Mouse (Mus musculus) midbrain, embryonic 13.5 days (tissue): ENCODE measurements around the gene Ebf4. TPM values are rescaled to one million over a fixed set of nuclear protein-coding genes. Genes with fewer than 3 reads are reported as not detected.
"Not testable (repeated sequence)": the region's sequence is repeated elsewhere in the genome, so short reads cannot be mapped to it uniquely, and the experiment has no call there.

Experiments
- ATAC-seq: fragments of 200-750 bp; cut with Nextera tagmentation; 2 replicates; pipeline ENCODE4 v1.8.0; 2017; ENCODE audit warnings: mild to moderate bottlenecking, moderate TSS enrichment, moderate library complexity
- H3K27ac ChIP-seq: fragments of 300-500 bp; sonication (generic); 2 replicates; pipeline ENCODE4 v1.5.1; 2015; ENCODE audit warnings: inconsistent platforms, mild to moderate bottlenecking, moderate library complexity
- H3K27me3 ChIP-seq: fragments of 300-500 bp; sonication (generic); 2 replicates; pipeline ENCODE4 v1.6.1; 2015; ENCODE audit warnings: mild to moderate bottlenecking, inconsistent platforms
- H3K36me3 ChIP-seq: fragments of 300-500 bp; sonication (generic); 2 replicates; pipeline ENCODE4 v1.6.1; 2015; ENCODE audit warnings: mild to moderate bottlenecking, inconsistent platforms
- H3K4me1 ChIP-seq: fragments of 300-500 bp; sonication (generic); replicated peaks from 2 replicates; pipeline ENCODE4 v1.6.1; 2015; ENCODE audit warnings: inconsistent platforms
- H3K4me2 ChIP-seq: fragments of 300-500 bp; sonication (generic); replicated peaks from 2 replicates; pipeline ENCODE4 v1.6.1; 2015; ENCODE audit warnings: moderate library complexity, mild to moderate bottlenecking, inconsistent platforms
- H3K4me3 ChIP-seq: fragments of 300-500 bp; sonication (generic); replicated peaks from 2 replicates; pipeline ENCODE4 v1.5.1; 2015; ENCODE audit warnings: mild to moderate bottlenecking, inconsistent platforms
- H3K9ac ChIP-seq: fragments of 300-500 bp; sonication (generic); replicated peaks from 2 replicates; pipeline ENCODE4 v1.6.1; 2015; ENCODE audit warnings: mild to moderate bottlenecking, inconsistent platforms
- H3K9me3 ChIP-seq: fragments of 300-500 bp; sonication (generic); 2 replicates; pipeline ENCODE4 v1.6.1; 2016; ENCODE audit warnings: mild to moderate bottlenecking, inconsistent platforms
- WGBS: fragments of 180-500 bp; shearing (Covaris S2); methylation state at CpG from one replicate; pipeline ENCODE4 v1.1.7; 2015; 5-methylcytosine and 5-hydroxymethylcytosine counted together
- polyA plus RNA-seq: library from polyadenylated mRNA; unstranded; fragments of >200 nt; fragmentation: Nextera tagmentation; extraction: Ambion mirVana; gene quantifications from 2 replicates; pipeline ENCODE4 v1.2.1, GENCODE M21; 2015

Ebf4 gene
- polyA plus RNA-seq, 1 experiment from 2014 or later: 2.7 TPM

DNA sequence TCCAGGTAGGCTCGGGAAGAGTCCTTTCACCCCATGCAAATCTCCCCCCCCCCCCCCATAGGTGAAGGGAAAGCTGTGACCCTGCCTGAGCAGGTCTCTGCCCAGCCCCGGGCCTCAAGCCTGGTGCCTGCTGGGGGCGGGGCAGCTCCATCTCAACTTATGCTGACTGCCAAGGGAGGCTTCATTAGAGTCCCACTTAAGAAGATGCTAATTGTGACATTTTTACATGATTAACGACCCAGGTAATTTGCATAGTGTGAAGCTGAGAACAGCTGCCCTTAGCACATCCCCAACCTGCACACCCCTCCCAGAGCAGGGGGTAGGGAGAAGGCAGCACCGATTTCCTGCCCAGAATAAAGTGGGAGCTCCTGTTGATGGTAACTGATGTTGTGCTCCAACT lies 63.9 kb downstream of the Ebf4 start:
- no peak overlapping the region for H3K9ac ChIP-seq
- no peak overlapping the region for H3K27ac ChIP-seq
- no peaks in the 10 kb centered on the region for H3K36me3 ChIP-seq
- H3K9me3 ChIP-seq: no peaks in the 10 kb centered on the region; the same call in 1 of the 2 replicates
- H3K27me3 ChIP-seq: peaks cover 46% of the 10 kb centered on the region
- WGBS: 22% methylated on average over 5 of the region's 5 CpGs
- peaks cover 4% of the 10 kb centered on the region; the same call in 1 of the 2 replicates for H3K4me1 ChIP-seq
- no peak overlapping the region for H3K4me3 ChIP-seq
- ATAC-seq: peak; percentile 18; the same call in 1 of the 2 replicates
- no peak overlapping the region for H3K4me2 ChIP-seq

GRCm38 (mm10) chr2:130362511-130363026 lies 67.6 kb downstream of the Ebf4 start:
- H3K27ac ChIP-seq: no peak overlapping the region
- H3K9ac ChIP-seq: peak overlapping the region; percentile 8; the same call in 1 of the 2 replicates
- H3K9me3 ChIP-seq: no peaks in the 10 kb centered on the region; the same call in 1 of the 2 replicates
- peaks cover 12% of the 10 kb centered on the region for H3K4me1 ChIP-seq
- ATAC-seq: peak; percentile 34; the same call in 1 of the 2 replicates
- peaks cover 51% of the 10 kb centered on the region for H3K27me3 ChIP-seq
- H3K4me3 ChIP-seq: no peak overlapping the region
- 4% methylated on average over 14 of the region's 14 CpGs for WGBS
- H3K36me3 ChIP-seq: no peaks in the 10 kb centered on the region
- no peak overlapping the region for H3K4me2 ChIP-seq

- no peaks in the 10 kb centered on the region for H3K36me3 ChIP-seq
- peak overlapping the region; percentile 32 for H3K4me3 ChIP-seq
- WGBS: 7% methylated on average over 29 of the region's 30 CpGs
- H3K27ac ChIP-seq: no peak overlapping the region
- peak overlapping the region; percentile 54 for H3K9ac ChIP-seq
- H3K4me1 ChIP-seq: peaks cover 12% of the 10 kb centered on the region
- H3K9me3 ChIP-seq: no peaks in the 10 kb centered on the region
- peaks cover 39% of the 10 kb centered on the region for H3K27me3 ChIP-seq
- peak; percentile 62 for ATAC-seq
- peak overlapping the region; percentile 55 for H3K4me2 ChIP-seq
Observed at GRCm38 (mm10) chr2:130365211-130366094, 70.5 kb downstream of the Ebf4 start.

GRCm38 (mm10) chr2:130367386-130367785 lies 72.4 kb downstream of the Ebf4 start:
- no peak overlapping the region for H3K9ac ChIP-seq
- 74% methylated on average over 4 of the region's 4 CpGs for WGBS
- no peak overlapping the region for H3K4me3 ChIP-seq
- no peaks in the 10 kb centered on the region for H3K36me3 ChIP-seq
- H3K4me1 ChIP-seq: peaks cover 9% of the 10 kb centered on the region
- H3K9me3 ChIP-seq: no peaks in the 10 kb centered on the region
- peaks cover 19% of the 10 kb centered on the region for H3K27me3 ChIP-seq
- no peak for ATAC-seq
- H3K4me2 ChIP-seq: no peak overlapping the region
- H3K27ac ChIP-seq: no peak overlapping the region

DNA sequence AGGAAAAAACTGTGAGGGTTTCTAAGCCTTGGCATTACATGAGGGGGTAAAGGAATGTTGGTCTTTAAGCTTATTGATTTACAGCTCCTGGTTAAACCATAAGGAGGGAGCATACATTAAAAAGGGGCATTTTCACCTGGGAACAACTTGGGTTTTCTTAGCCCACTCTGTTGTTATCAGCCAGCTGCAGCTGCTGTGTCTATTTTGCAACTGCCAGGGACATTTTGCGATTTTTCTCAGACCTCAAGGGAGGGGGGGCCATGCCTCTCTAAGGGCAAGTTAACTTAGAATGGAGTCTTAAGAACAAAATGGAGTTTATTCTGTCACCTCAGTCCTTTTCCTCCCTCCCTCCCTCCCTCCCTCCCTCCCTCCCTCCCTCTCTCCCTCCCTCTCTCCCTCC lies 78.1 kb downstream of the Ebf4 start:
- not testable (repeated sequence) for H3K9me3 ChIP-seq, ATAC-seq, H3K36me3 ChIP-seq, H3K4me2 ChIP-seq, H3K9ac ChIP-seq, H3K4me3 ChIP-seq, H3K27ac ChIP-seq, H3K4me1 ChIP-seq, H3K27me3 ChIP-seq
- WGBS: 59% methylated on average over 1 of the region's 1 CpGs

GRCm38 (mm10) chr2:130374951-130375350 lies 80.0 kb downstream of the Ebf4 start:
- Histone ChIP-seq H3K4me2 (no peak overlapping the region), H3K4me3 (no peak overlapping the region), H3K36me3 (no peaks in the 10 kb centered on the region), H3K9me3 (no peaks in the 10 kb centered on the region), H3K9ac (no peak overlapping the region), H3K27me3 (no peaks in the 10 kb centered on the region), H3K4me1 (no peaks in the 10 kb centered on the region), H3K27ac (no peak overlapping the region)
- ATAC-seq: no peak
- 84% methylated on average over 4 of the region's 4 CpGs for WGBS

GRCm38 (mm10) chr2:130383205-130383604 lies 88.2 kb downstream of the Ebf4 start:
- Histone ChIP-seq H3K4me1 (no peaks in the 10 kb centered on the region), H3K4me3 (no peak overlapping the region), H3K27ac (no peak overlapping the region), H3K9ac (no peak overlapping the region), H3K4me2 (no peak overlapping the region), H3K27me3 (no peaks in the 10 kb centered on the region), H3K36me3 (no peaks in the 10 kb centered on the region), H3K9me3 (no peaks in the 10 kb centered on the region)
- WGBS: 51% methylated on average over 3 of the region's 3 CpGs
- no peak for ATAC-seq

GRCm38 (mm10) chr2:130383895-130384294 lies 88.9 kb downstream of the Ebf4 start:
- no peak overlapping the region for H3K4me3 ChIP-seq
- WGBS: 74% methylated on average over 6 of the region's 6 CpGs
- H3K36me3 ChIP-seq: no peaks in the 10 kb centered on the region
- no peak overlapping the region for H3K27ac ChIP-seq
- no peak overlapping the region for H3K4me2 ChIP-seq
- H3K27me3 ChIP-seq: no peaks in the 10 kb centered on the region
- no peak for ATAC-seq
- H3K4me1 ChIP-seq: no peaks in the 10 kb centered on the region
- H3K9ac ChIP-seq: no peak overlapping the region
- no peaks in the 10 kb centered on the region for H3K9me3 ChIP-seq

DNA sequence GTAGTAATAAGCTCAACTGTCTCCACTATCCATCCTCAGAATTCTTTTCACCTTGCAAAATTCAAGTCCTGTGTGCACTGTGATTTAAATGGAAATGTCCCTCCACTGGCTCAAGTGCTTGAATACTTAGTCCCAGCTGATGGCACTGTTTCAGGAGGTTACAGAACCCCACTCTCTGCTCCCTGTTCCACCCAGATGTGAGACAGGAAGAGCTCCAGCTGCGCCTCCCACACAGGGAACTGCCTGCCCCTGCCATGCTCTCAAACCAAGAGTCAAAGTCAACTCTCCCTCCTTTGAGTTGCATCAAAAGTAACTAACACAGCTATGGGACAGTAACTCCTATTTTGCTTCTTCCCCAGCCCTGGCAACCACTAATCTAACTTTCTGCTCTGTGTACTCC lies 91.2 kb downstream of the Ebf4 start:
- 92% methylated on average over 1 of the region's 1 CpGs for WGBS
- Histone ChIP-seq H3K36me3 (no peaks in the 10 kb centered on the region), H3K4me2 (no peak overlapping the region), H3K4me3 (no peak overlapping the region), H3K4me1 (no peaks in the 10 kb centered on the region), H3K9me3 (no peaks in the 10 kb centered on the region), H3K27me3 (no peaks in the 10 kb centered on the region), H3K9ac (no peak overlapping the region), H3K27ac (no peak overlapping the region)
- no peak for ATAC-seq

- H3K4me1 ChIP-seq: no peaks in the 10 kb centered on the region
- H3K27ac ChIP-seq: no peak overlapping the region
- 75% methylated on average over 2 of the region's 2 CpGs for WGBS
- H3K36me3 ChIP-seq: peaks cover 6% of the 10 kb centered on the region
- H3K9me3 ChIP-seq: no peaks in the 10 kb centered on the region
- H3K27me3 ChIP-seq: no peaks in the 10 kb centered on the region
- no peak overlapping the region for H3K9ac ChIP-seq
- ATAC-seq: no peak
- H3K4me2 ChIP-seq: no peak overlapping the region
- no peak overlapping the region for H3K4me3 ChIP-seq
Observed at GRCm38 (mm10) chr2:130388796-130389195, 93.8 kb downstream of the Ebf4 start.

DNA sequence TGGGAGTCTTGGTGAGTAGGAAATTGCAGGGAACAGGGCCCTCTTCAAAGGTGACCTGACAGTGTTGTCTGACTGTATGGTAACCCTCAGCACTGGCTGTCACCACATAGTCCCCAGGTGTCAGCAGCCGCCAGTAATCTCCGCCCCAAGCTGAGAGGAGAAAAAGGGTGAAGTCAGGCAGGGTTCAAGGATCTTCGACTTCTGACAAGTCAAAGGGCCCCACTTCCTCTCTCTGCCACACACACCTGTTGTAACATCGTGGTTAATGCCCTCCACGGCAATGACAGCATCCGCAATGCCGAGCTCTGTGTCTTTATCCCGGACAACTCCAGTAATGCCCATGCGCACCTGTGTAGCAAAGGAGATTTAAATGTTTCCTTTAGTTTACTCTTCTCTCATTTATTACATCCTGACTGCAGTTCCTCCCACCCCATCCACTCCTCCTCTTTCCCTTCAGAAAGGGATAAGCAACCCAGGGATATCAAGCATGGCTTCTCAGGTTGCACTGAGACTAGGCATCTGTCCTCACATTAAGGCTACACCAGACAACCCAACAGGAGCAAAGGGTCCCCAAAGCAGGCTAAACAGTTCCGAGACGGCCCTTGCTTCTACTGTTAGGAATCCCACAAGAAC lies 96.1 kb downstream of the Ebf4 start:
- Histone ChIP-seq H3K4me3 (no peak overlapping the region), H3K4me1 (no peaks in the 10 kb centered on the region), H3K9me3 (no peaks in the 10 kb centered on the region), H3K4me2 (no peak overlapping the region), H3K9ac (no peak overlapping the region), H3K27me3 (0 out of 2 replicates have a peak, but pooled peaks cover 1% of the 10 kb centered on the region), H3K27ac (no peak overlapping the region), H3K36me3 (peaks cover 6% of the 10 kb centered on the region)
- ATAC-seq: no peak
- WGBS: 89% methylated on average over 11 of the region's 11 CpGs

GRCm38 (mm10) chr2:130392836-130393235 lies 97.9 kb downstream of the Ebf4 start:
- Histone ChIP-seq H3K27ac (no peak overlapping the region), H3K9ac (no peak overlapping the region), H3K9me3 (no peaks in the 10 kb centered on the region), H3K4me2 (no peak overlapping the region), H3K36me3 (peaks cover 6% of the 10 kb centered on the region), H3K4me1 (peaks cover 10% of the 10 kb centered on the region), H3K4me3 (no peak overlapping the region), H3K27me3 (peaks cover 15% of the 10 kb centered on the region)
- ATAC-seq: no peak
- WGBS: 87% methylated on average over 3 of the region's 3 CpGs
